Mouse (Mus musculus): ENCODE measurements around the gene Agpat1.

Agpat1 gene

GRCm38 (mm10) chr17:34627943-34628643, 24.0 kb downstream of the Agpat1 start, which contains the start of gene Ppt2:
Gene Ppt2 (minus strand): TSS chr17:34628510.
- Histone ChIP-seq H3K36me3 (ENCODE audit: control insufficient read depth, insufficient read depth, low read length, poor library complexity, severe bottlenecking) (no peaks in the 10 kb centered on the region), H3K27me3 (ENCODE audit: control insufficient read depth, insufficient read depth, low read length, poor library complexity, severe bottlenecking) (no peaks in the 10 kb centered on the region; the same call in 1 of the 2 replicates)
- no peak for DNase-seq (ENCODE audit: low read depth, low spot score)

DNA sequence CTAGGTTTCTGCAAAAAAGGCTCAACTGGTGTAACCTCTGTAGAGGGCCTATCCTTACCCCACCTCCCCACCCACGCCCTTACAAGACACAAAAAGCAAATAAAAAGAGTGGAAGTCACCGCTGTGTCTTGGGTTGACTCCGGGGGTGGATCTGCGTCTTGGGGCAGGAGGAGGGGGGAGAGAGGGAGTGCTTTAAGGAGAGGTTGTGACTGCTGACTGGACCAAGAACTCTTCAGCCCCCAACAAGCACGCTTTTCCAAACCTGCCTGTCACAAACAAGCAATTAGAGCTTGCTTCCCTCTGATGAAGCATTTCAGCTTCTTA, 24.5 kb downstream of the Agpat1 start:
- no peak for DNase-seq (ENCODE audit: low read depth, low spot score)
- no peaks in the 10 kb centered on the region; the same call in 1 of the 2 replicates for H3K27me3 ChIP-seq (ENCODE audit: control insufficient read depth, insufficient read depth, low read length, poor library complexity, severe bottlenecking)
- no peaks in the 10 kb centered on the region for H3K36me3 ChIP-seq (ENCODE audit: control insufficient read depth, insufficient read depth, low read length, poor library complexity, severe bottlenecking)

DNA sequence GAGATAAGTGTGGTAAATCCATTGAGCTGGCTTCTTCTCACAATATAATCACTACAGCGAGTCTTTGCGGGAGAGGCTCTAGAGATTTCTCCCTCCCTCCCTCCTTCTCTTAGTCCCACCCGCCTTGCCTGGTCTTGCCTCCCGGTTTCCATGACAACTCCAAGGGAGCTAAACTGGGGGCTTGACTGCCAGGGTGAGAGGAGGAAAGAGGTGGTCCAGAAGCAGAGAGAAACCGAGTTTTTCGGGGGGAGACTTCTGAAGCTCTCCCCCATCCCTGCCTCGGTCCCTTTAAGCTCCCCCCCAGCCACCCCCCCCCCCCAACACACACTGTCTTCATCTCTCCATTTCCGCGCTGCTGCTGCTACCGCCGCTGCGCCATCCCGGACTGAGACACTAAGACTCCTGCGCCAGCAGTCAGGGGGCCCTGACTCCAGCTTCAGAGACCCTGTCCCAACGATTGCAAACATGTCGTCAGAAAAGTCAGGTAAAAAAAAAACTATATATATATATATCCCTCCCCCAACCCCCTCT, 25.2 kb downstream of the Agpat1 start, which contains the start of gene Prrt1:
Prrt1 (plus strand) TSS at position 313 of the 531 bp plus-strand sequence.
- H3K36me3 ChIP-seq (ENCODE audit: control insufficient read depth, insufficient read depth, low read length, poor library complexity, severe bottlenecking) = no peaks in the 10 kb centered on the region
- no peak for DNase-seq (ENCODE audit: low read depth, low spot score)
- H3K27me3 ChIP-seq (ENCODE audit: control insufficient read depth, insufficient read depth, low read length, poor library complexity, severe bottlenecking) = no peaks in the 10 kb centered on the region; the same call in 1 of the 2 replicates

DNA sequence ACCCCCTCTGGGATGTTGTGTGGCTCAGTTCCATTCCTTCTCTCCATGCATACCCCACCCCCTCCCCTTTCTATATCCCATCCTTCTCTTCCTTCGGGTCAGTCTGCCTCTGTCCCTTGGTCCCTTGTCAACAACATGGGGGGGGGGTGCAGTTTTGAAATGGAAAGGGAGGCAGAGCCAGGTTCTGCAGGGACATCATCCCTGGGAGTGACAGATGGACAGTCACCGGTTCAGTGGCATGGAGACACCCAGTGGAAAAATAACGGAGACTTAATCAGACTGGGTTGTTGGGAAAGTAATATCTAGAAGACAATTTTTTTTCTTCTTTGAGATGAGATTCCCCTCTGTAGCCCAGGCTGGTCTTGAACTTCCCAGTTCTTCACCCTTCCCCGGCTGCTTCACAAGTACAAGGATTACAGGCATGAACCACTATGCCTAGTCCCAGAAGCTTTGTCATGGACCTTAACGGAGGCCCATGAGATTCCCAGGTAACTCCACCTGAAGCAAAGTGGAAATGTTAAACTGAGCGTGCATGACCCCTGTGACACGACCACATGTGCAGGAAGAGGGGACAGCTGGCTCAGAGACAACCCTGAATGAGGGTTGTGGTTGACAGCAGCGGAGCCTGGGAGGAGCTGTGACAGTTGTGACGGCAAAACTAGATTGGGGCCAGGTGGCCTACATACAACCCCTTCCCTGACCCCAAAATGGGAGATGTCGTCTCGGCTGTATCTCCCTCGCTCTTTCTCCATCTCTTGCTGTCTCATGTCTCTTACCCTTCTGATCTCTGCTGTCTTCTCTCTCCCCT, 25.9 kb downstream of the Agpat1 start:
- H3K27me3 ChIP-seq (ENCODE audit: control insufficient read depth, insufficient read depth, low read length, poor library complexity, severe bottlenecking) = no peaks in the 10 kb centered on the region; the same call in 1 of the 2 replicates
- peak; percentile 47 for DNase-seq (ENCODE audit: low read depth, low spot score)
- no peaks in the 10 kb centered on the region for H3K36me3 ChIP-seq (ENCODE audit: control insufficient read depth, insufficient read depth, low read length, poor library complexity, severe bottlenecking)

DNA sequence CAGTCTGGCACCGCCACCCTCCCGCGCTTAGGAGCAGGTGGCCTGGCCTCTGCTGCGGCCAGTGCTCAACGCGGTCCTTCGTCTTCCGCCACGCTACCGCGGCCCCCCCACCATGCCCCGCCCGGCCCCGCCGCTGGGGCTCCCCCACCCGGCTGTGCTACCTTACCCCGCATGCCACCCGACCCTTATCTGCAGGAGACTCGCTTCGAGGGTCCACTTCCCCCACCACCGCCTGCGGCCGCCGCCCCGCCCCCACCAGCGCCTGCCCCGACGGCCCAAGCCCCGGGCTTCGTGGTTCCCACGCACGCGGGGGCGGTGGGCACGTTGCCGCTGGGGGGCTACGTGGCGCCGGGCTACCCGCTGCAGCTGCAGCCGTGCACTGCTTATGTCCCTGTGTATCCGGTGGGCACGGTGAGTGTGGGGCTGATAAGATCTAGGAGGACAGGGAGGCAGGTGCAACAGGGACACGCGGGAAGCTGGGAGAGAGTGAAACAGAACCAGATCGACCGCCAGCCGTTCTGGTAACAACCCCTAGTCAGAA, 26.8 kb downstream of the Agpat1 start:
- Histone ChIP-seq H3K27me3 (ENCODE audit: control insufficient read depth, insufficient read depth, low read length, poor library complexity, severe bottlenecking) (no peaks in the 10 kb centered on the region; the same call in 1 of the 2 replicates), H3K36me3 (ENCODE audit: control insufficient read depth, insufficient read depth, low read length, poor library complexity, severe bottlenecking) (no peaks in the 10 kb centered on the region)
- DNase-seq (ENCODE audit: low read depth, low spot score) = peak; percentile 35

- no peaks in the 10 kb centered on the region; the same call in 1 of the 2 replicates for H3K27me3 ChIP-seq (ENCODE audit: control insufficient read depth, insufficient read depth, low read length, poor library complexity, severe bottlenecking)
- no peak for DNase-seq (ENCODE audit: low read depth, low spot score)
- H3K36me3 ChIP-seq (ENCODE audit: control insufficient read depth, insufficient read depth, low read length, poor library complexity, severe bottlenecking) = no peaks in the 10 kb centered on the region
These were observed 27.6 kb downstream of the Agpat1 start for GRCm38 (mm10) chr17:34631647-34632046.

GRCm38 (mm10) chr17:34632261-34632691, 28.2 kb downstream of the Agpat1 start:
- DNase-seq (ENCODE audit: low read depth, low spot score) = peak; percentile 61
- H3K27me3 ChIP-seq (ENCODE audit: control insufficient read depth, insufficient read depth, low read length, poor library complexity, severe bottlenecking) = no peaks in the 10 kb centered on the region; the same call in 1 of the 2 replicates
- H3K36me3 ChIP-seq (ENCODE audit: control insufficient read depth, insufficient read depth, low read length, poor library complexity, severe bottlenecking) = no peaks in the 10 kb centered on the region

- H3K36me3 ChIP-seq (ENCODE audit: control insufficient read depth, insufficient read depth, low read length, poor library complexity, severe bottlenecking) = no peaks in the 10 kb centered on the region
- DNase-seq (ENCODE audit: low read depth, low spot score) = no peak
- H3K27me3 ChIP-seq (ENCODE audit: control insufficient read depth, insufficient read depth, low read length, poor library complexity, severe bottlenecking) = no peaks in the 10 kb centered on the region; the same call in 1 of the 2 replicates
These were observed 31.6 kb downstream of the Agpat1 start for GRCm38 (mm10) chr17:34635671-34636070.

DNA sequence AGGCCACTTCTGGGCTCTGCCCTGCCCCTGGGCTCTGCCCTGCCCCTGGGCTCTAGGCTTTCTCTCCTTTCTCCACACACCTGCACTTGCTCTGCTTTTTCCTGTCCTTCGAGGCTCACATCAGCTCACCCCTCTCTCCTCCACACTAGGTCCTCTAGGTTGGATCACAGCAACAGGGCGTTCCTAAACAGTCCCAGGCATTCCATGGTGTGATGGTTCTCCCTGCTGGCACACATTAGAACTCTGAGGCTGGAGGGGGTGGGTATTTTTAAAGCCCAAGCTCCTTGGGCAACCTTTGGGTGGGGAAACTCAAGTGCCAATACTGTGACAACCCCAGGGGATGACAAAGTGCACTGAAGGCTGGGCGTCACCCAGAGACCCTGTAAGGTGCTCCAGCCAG, 33.4 kb downstream of the Agpat1 start:
- no peaks in the 10 kb centered on the region for H3K36me3 ChIP-seq (ENCODE audit: control insufficient read depth, insufficient read depth, low read length, poor library complexity, severe bottlenecking)
- H3K27me3 ChIP-seq (ENCODE audit: control insufficient read depth, insufficient read depth, low read length, poor library complexity, severe bottlenecking) = no peaks in the 10 kb centered on the region
- DNase-seq (ENCODE audit: low read depth, low spot score) = no peak

- Histone ChIP-seq H3K36me3 (ENCODE audit: control insufficient read depth, insufficient read depth, low read length, poor library complexity, severe bottlenecking) (no peaks in the 10 kb centered on the region), H3K27me3 (ENCODE audit: control insufficient read depth, insufficient read depth, low read length, poor library complexity, severe bottlenecking) (no peaks in the 10 kb centered on the region)
- DNase-seq (ENCODE audit: low read depth, low spot score) = no peak
These were observed 35.6 kb downstream of the Agpat1 start for GRCm38 (mm10) chr17:34639461-34640255.

DNA sequence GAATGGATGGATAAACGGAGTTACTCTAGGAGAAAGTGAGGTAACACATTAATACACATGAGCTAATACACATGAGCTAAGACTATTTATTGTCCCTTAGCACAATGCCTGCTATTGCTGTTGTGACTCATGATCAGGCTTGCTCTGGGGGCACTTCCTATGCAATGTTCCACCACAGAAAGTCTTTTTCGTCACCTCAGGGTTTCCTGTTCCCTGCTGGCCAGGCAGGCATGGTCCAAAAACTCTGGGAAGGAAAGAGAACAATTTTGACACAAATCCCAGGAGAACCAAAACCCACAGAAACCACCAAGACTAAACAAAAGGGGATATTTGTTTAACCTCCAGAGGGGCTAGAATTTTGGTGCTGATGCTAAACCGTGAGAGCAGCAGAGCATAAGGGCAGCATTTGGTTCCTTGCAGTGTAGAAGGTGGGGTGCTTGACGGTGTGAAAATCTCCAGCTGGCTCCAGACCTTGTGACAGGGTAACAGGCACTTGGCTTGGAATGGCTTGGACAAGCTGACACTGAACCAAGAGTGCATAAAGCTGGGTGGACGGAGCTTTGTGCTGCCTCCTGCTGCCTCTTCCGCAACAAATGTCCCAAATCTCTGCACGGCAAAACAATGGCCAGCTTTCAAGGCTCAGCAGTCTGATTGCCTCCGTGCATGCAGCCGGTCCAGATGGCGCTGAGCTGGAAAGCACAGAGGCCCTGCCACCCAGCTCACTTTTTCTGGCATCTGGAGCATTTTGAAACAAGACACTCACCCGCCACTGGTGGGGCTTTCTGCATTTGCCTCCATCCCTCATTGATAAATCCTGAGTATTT, 36.9 kb downstream of the Agpat1 start:
- DNase-seq (ENCODE audit: low read depth, low spot score) = no peak

DNA sequence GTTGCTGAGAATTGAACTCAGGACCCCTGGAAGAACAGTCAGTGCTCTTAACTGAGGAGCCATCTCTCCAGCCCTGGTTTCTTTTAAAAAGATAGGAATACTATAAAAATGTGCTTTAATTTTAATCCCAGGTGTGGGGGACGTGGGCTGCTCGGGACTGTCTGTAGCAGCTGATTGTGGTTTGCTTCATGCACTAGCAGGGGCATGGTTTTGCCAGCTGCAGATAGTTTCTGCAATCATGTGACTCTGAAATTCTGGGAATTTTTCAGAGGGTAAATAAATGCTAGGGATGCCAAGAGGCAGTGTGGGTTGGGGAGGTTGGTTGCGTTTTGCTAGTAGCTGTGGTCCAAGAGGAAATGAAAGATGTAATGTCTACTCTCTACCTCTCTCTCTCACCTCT, 37.9 kb downstream of the Agpat1 start:
- no peak for DNase-seq (ENCODE audit: low read depth, low spot score)
- H3K27me3 ChIP-seq (ENCODE audit: control insufficient read depth, insufficient read depth, low read length, poor library complexity, severe bottlenecking) = no peaks in the 10 kb centered on the region
- H3K36me3 ChIP-seq (ENCODE audit: control insufficient read depth, insufficient read depth, low read length, poor library complexity, severe bottlenecking) = no peaks in the 10 kb centered on the region

More for the DNA sequence above, 36.9 kb downstream of the Agpat1 start:
- Histone ChIP-seq H3K36me3 (ENCODE audit: control insufficient read depth, insufficient read depth, low read length, poor library complexity, severe bottlenecking) (no peaks in the 10 kb centered on the region), H3K27me3 (ENCODE audit: control insufficient read depth, insufficient read depth, low read length, poor library complexity, severe bottlenecking) (no peaks in the 10 kb centered on the region)

DNA sequence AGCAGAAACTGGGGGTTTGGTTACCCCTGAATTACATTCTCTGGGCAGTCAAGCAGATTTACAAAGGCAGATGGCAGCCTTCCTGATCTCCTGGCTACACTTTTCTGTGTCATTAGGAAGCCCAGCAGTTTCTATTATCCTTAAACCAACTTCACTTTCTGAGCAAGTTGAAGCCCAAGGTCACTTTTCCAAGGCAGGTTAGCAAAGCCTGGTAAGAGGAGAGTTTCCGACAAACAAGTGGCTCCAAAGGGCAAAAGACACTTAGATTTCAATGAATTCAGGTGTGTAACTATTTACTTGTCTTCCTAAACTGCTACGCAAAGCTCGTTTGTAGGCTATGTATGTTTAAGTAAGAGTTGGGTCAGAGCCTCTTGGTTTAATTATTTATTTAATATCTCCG, 39.3 kb downstream of the Agpat1 start:
- Histone ChIP-seq H3K27me3 (ENCODE audit: control insufficient read depth, insufficient read depth, low read length, poor library complexity, severe bottlenecking) (no peaks in the 10 kb centered on the region), H3K36me3 (ENCODE audit: control insufficient read depth, insufficient read depth, low read length, poor library complexity, severe bottlenecking) (no peaks in the 10 kb centered on the region)
- DNase-seq (ENCODE audit: low read depth, low spot score) = no peak

Measured in splenic B cell, adult 2 months (primary cell).